Mouse (Mus musculus) heart, adult 2 months (tissue): Measurements from ENCODE around the gene Clec12a.

Experiments
- CTCF ChIP-seq: fragments of 200-600 bp; IDR thresholded peaks from 2 replicates; pipeline ENCODE4 v1.8.1; 2022; ENCODE audit warnings: antibody characterized with exemption, mild to moderate bottlenecking, moderate library complexity
- EP300 ChIP-seq: fragments of 200-500 bp; IDR thresholded peaks from 2 replicates; pipeline ENCODE4 v1.6.1; 2011; ENCODE audit warnings: low read depth, low read length, control low read depth; ENCODE audit not compliant: insufficient read depth
- POLR2A ChIP-seq: fragments of 200-500 bp; IDR thresholded peaks from 2 replicates; pipeline ENCODE4 v1.6.1; 2011; ENCODE audit warnings: mild to moderate bottlenecking, low read depth, low read length, control low read depth; ENCODE audit not compliant: insufficient read depth

DNA sequence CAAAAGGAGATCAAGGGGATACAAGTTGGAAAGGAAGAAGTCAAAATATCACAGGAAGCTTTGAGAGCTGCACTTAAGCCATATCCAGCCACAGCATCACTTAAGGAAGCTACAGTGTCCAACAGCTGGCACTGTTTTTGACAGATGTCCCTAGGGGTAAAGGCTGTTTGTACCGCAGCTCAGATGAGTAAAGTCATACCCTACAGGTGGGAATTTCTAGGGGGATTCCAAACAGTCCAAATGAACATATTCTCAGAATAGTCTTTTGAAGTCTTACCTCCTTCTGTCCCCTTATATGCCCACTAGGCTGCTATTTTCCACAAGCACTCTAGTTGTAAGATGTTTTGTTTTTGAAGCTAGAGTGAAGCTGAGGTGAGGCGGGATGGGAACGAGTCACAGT is 30.0 kb upstream of the Clec12a start:
- TF ChIP-seq POLR2A (no peak), CTCF (no peak), EP300 (no peak)
